Mouse (Mus musculus) testis, adult 2 months (tissue): ENCODE results near the gene Polr2a.

ENCODE experiments used
- CTCF ChIP-seq: fragments of 200-500 bp; IDR thresholded peaks from 2 replicates; pipeline ENCODE4 v1.5.1; 2012; ENCODE audit warnings: low read depth, mild to moderate bottlenecking, inconsistent platforms, low read length, moderate library complexity; ENCODE audit not compliant: control insufficient read depth, insufficient read depth, insufficient replicate concordance
- POLR2A ChIP-seq: fragments of 200-500 bp; IDR thresholded peaks from 2 replicates; pipeline ENCODE4 v1.6.1; 2012; ENCODE audit warnings: low read depth, mild to moderate bottlenecking, inconsistent platforms, low read length, moderate library complexity; ENCODE audit not compliant: control insufficient read depth

DNA sequence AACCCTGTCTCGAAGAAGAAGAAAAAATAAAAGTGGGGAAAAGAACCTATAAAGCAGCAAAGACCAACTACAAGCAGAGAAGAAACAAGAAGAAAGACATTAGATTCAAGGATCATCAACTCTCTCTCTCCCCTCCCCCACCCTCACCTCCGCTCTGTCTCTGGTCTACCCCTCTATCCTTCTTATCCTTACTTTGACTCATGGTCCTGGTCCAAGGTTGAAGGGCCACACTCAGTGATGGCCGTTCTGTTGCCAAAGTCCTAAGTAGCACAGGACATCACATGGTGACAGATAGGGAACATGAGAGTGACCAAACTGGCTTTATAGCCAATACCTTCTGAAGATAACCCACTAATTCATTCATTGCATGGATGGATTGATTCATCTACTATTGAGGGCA, 61.0 kb downstream of the Polr2a start:
- TF ChIP-seq CTCF = no peak
- TF ChIP-seq POLR2A = no peak
